Mouse (Mus musculus): ENCODE data around the gene Lgalsl.
A peak's percentile ranks its signal among the peaks of the same experiment; 100 is the strongest.

Lgalsl gene

GRCm38 (mm10) chr11:20830686-20831505 lies at the start of gene Lgalsl:
TSS of gene Lgalsl (minus strand) at chr11:20831056.
- peak; percentile 52 for DNase-seq (ENCODE audit: low read depth, low spot score)

- no peak for DNase-seq (ENCODE audit: low read depth, low spot score)
These were observed 47.8 kb upstream of the Lgalsl start for GRCm38 (mm10) chr11:20878644-20879043.

DNA sequence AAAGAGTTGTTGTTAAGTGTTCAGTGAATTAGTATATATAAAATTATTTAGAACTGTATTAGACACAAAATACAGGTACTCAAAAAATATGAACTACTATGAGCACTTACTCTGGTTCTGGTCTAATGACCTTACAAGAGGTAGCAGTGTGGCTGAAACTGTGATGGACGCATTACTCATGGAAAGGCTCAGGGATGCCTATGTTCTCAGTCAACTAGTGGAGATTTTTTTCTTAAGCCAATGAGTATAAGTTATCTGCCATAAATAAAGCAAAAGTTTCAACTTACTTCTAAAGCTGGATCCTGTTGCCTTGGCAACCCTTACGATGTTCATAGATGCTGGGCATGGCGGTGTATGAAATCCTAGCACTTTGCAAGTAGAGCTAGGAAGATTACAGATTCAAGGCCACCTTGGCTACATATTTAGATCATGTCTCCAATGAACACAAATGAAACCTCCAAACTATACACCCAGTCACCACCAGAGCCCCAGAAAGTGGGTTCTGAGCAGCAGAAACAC lies 46.8 kb upstream of the Lgalsl start:
- no peak for DNase-seq (ENCODE audit: low read depth, low spot score)

DNA sequence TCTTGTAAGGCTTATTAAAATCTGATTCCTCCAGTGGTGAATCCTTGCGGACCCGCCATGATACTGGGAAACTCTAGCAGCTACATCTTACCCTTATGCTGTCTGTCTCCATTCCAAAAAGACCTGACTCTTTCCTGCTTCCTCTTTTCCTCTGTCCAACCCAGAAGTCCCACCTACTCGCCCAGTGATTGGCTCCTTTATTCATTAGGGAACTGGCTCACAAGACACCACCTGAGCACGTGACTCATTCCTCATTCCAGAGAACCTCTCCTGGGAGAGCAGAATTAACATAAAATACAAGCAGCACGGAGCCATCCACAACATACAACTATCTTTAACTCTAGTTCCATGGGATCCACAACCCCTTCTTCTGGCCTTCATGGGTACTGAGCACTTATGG lies 42.5 kb upstream of the Lgalsl start:
- no peak for DNase-seq (ENCODE audit: low read depth, low spot score)

- DNase-seq (ENCODE audit: low read depth, low spot score), result no peak
These were observed 42.1 kb upstream of the Lgalsl start for GRCm38 (mm10) chr11:20872911-20873310.

DNA sequence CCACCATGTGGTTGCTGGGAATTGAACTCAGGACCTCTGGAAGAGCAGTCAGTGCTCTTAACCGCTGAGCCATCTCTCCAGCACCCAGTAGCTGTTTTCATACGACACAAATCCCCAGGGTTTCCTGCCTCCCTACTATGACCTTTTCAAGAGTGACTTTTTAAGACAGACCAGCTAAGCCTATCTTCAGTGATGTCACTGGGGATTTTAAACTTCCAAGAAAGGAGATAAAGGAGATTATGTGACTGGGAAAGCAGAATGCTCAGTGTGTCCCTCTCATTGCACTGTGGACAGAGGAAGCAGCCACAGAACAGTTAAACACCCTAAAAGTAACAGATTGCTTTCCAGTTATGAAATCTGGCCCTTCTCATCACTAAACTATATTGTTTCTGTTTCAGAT lies 41.6 kb upstream of the Lgalsl start:
- no peak for DNase-seq (ENCODE audit: low read depth, low spot score)

GRCm38 (mm10) chr11:20869927-20870326 lies 39.1 kb upstream of the Lgalsl start:
- no peak for DNase-seq (ENCODE audit: low read depth, low spot score)

- no peak for DNase-seq (ENCODE audit: low read depth, low spot score)
These were observed 34.6 kb upstream of the Lgalsl start for GRCm38 (mm10) chr11:20865450-20865849.

DNA sequence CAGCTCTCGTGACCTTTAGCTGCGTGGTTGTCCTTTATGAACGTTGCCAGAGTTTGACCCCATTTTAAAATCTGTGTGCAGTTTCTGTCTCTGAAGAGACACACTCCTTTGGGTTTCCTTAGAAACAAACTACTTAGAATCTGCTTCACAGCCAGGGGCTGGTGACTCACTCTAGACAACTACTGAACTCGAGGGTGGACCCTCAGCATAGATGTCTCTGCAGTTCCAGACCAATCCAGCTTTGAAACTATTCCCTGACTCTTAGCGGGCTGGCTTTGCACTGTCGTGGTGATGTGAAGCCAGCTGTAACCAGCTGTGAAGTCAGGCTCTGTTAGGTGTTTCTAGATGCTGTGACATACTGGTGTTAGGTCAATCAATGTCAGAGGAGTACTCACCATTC lies 33.8 kb upstream of the Lgalsl start:
- DNase-seq (ENCODE audit: low read depth, low spot score), result no peak

GRCm38 (mm10) chr11:20862101-20862500 lies 31.2 kb upstream of the Lgalsl start:
- no peak for DNase-seq (ENCODE audit: low read depth, low spot score)

DNA sequence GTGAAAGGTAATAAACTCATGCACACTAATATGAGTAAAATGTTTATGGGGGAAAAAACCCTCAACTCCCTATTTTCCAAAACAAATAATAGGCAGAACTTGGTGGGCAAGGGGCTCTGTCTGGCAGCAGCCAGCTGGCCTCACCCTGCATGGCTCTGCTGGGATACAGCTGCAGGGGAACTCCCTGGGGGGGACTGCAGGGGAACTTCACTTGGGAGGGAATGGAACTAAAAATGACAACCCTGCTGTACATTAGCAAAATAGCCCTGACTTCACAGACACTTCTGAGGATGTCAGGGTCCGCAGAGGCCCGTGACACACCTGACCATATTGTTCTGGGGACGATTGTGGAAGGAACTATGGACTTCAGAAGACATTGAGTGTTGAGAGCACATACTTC lies 29.5 kb upstream of the Lgalsl start:
- DNase-seq (ENCODE audit: low read depth, low spot score), result no peak

GRCm38 (mm10) chr11:20859858-20860257 lies 29.0 kb upstream of the Lgalsl start:
- DNase-seq (ENCODE audit: low read depth, low spot score), result peak; percentile 31

GRCm38 (mm10) chr11:20858921-20859668 lies 28.2 kb upstream of the Lgalsl start:
- peak; percentile 26 for DNase-seq (ENCODE audit: low read depth, low spot score)

DNA sequence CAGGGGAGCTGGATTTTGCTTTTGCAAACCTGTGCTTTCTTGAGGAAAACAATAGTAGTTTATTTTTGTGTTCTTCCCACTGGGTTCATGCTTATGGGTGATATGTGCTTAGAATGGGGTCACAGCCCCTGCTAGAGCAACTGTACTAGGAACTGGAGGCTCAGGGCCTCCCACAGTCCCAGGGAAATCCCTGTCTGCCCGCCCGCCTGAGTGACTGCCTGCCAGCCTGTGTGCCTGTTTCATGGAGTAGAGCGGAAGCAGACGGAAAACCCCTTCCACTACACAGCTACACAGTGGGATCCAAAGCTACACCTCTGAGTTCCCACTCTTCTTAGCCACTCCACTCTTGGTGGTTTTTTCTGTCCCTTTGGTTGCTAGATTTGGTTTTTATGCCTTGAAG lies 27.1 kb upstream of the Lgalsl start:
- DNase-seq (ENCODE audit: low read depth, low spot score), result no peak

GRCm38 (mm10) chr11:20854032-20854741 lies 23.3 kb upstream of the Lgalsl start:
- DNase-seq (ENCODE audit: low read depth, low spot score), result no peak

- no peak for DNase-seq (ENCODE audit: low read depth, low spot score)
These were observed 19.3 kb upstream of the Lgalsl start for GRCm38 (mm10) chr11:20850196-20850595.

- no peak for DNase-seq (ENCODE audit: low read depth, low spot score)
These were observed 18.5 kb upstream of the Lgalsl start for GRCm38 (mm10) chr11:20849403-20849802.

GRCm38 (mm10) chr11:20837366-20837765 lies 6.5 kb upstream of the Lgalsl start:
- DNase-seq (ENCODE audit: low read depth, low spot score), result no peak

GRCm38 (mm10) chr11:20831600-20832137 lies 813 bp upstream of the Lgalsl start:
- no peak for DNase-seq (ENCODE audit: low read depth, low spot score)

DNA sequence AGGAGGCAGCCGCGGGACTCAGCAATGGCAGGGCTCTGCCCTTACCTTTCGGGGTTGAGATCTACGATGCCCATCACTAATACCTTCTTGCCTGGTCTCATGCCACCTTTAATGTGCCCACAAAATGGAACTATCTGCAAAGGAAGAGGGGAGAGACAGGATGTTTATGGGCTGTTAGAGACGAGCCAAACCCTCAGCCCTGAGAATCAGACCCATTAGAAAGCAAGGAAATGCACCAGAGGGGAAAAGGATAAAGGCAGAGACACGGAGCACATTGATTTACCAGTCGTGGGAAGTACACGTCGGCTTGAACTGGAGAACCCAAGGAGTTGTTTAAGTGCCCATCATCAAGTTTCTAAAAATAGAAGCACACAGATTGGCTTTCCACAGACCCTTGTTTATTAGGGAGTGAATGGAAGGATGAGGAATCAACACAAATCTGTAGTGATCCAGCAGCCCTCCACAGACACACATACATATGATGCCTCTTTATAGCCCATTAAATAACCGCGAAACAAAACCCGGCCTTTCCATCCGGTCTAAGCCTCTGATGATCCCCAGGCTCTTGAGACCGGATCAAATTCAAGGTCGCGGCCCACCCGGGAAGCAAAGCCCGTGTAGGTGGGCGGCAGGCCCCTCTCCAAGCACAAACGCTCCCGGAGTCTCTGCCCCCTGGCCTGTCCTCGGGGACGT lies 717 bp downstream of the Lgalsl start:
- peak; percentile 28 for DNase-seq (ENCODE audit: low read depth, low spot score)

DNA sequence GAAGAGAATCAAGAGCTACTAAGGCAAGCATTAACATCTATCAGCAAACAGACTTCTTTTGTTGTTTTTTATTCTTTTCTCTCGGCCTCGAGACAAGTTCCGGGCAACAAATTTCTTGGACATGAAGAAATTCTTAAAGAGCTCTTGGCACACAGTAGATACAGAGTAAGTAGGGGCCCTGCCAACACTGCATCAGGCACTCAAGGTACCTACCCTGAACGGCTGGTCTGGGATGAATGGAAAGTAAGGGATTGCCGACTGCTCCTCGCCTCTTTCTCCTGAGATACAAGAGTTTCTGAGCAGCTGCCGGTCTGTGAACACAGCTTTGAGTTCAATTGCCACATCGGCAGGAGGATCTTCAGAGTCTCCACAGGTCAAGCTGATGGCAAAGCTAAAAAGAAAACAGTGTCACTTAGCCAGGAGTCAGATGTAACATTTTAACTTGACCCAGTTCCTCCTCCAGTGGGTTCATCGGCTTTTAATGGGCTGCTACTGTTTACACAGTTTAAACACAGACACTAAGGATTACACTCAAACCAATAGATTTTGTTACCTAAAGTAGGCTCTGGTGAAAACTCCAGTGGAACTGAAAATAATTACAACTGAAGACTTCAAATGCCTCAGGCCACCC lies 1.7 kb downstream of the Lgalsl start:
- no peak for DNase-seq (ENCODE audit: low read depth, low spot score)
